Mouse (Mus musculus): ENCODE measurements around the gene A630089N07Rik.
A peak's percentile ranks its signal among the peaks of the same experiment; 100 is the strongest.

The A630089N07Rik gene

DNA sequence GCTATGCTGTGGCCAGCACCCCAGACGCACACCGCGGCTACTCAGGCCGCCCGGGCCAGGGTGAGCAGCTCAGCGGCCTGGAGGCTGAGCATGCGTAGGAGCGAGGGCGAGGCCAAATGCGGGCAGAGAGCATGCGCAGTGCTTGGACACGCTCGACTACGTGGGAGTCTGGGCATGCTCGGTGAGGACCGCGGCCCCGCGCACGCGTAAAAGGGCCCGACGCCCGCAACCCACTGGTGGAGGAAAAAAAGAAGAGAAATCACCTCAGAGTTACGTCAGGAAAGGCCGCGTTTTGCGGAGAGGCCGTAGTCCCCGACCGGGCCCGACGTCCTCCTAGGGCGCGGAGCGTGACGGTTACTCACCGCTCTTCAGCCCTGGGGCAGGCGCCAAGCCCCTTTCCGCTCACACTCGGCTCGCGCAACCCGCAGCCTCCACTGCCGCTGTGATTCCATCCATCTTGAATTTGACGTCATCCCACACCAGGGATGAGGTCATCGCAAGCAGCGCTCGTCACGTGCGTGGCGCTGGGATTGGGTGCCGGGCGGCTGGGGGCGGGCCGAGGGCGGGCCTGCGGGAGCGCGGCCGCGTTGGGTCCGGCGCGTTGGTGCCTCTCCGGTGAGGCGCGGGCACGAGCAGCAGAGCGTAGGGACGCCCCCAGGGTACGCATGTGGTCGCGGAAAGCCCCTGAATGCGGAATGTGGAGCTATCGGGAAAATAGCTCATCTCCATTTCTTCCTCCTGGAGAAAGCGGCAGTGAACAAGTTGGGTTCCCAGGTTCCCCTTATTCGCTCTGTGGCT lies 119.9 kb downstream of the A630089N07Rik start, which contains the start of the genes C2cd2 and Zbtb21:
Gene C2cd2 (minus strand): TSS at position 448 of the 798 bp plus-strand sequence.
Gene Zbtb21 (minus strand): TSS at position 472 of the 798 bp plus-strand sequence.
- DNase-seq (ENCODE audit: low read depth, low spot score): peak; percentile 93

- DNase-seq (ENCODE audit: low read depth, low spot score): no peak
These were observed 120.7 kb downstream of the A630089N07Rik start for GRCm38 (mm10) chr16:97961381-97962150.

GRCm38 (mm10) chr16:97960348-97960747 lies 121.9 kb downstream of the A630089N07Rik start:
- no peak for DNase-seq (ENCODE audit: low read depth, low spot score)

DNA sequence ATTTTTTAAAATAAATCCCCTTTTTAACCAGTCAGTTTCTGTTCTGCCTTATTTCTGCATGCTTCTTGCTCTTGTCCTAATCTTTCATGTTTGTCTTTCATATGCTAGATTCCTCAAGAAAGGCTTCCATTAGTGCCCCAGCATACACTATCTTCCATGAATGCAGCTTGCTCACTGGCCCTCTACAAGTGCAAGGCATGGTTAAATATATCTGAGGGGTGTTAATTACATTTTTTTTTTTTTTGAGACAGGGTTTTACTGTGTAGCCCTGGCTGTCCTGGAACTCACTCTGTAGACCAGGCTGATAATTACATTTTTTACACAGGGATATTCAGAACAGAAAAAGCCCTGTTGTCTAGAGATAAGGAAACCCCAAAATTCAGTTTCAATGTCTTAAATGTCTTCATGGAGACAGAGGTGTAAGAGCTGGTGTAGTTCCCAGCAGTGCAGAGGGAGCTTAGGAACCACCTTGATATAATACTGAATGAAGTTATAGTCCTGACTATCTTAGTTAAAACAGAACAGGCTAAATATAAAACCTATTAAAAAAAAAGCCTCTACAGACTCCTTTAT lies 123.8 kb downstream of the A630089N07Rik start:
- DNase-seq (ENCODE audit: low read depth, low spot score): no peak

DNA sequence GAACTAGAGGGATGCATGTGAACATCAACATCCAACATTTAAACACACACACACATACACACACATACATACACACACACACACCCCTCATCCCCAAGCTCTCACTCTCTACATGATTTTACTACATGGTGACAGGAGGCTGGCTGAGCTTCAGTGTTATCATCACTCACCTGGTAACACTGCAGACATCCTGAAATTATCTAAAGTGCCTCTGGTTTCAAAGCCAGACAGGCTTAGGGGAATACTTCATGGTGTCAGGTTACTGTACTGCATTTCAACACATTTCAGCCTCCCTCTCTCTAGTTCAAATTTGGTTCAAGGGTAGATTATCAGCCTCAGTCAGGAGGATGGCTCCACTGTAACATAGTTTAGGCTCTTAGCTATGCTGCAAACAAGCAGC lies 124.6 kb downstream of the A630089N07Rik start:
- no peak for DNase-seq (ENCODE audit: low read depth, low spot score)

DNA sequence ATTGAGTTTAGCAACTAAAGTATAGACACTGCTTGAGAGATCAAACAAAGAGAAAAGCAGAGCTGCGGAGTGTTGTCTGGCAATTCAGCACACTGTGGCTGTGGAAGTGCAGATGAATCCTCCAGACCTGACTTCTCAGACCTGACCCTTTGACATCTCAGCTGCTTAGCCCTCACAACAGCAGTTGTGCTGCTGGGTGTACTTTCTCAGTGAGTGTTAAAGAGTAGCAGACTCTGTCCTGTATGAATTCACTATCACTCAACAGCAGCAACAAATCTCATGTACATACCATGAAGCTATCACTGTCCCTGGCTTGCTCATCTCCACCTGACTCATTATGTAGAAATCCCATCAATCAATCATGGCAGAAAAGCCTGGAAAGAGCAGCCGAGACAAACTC lies 126.2 kb downstream of the A630089N07Rik start:
- DNase-seq (ENCODE audit: low read depth, low spot score): no peak

DNA sequence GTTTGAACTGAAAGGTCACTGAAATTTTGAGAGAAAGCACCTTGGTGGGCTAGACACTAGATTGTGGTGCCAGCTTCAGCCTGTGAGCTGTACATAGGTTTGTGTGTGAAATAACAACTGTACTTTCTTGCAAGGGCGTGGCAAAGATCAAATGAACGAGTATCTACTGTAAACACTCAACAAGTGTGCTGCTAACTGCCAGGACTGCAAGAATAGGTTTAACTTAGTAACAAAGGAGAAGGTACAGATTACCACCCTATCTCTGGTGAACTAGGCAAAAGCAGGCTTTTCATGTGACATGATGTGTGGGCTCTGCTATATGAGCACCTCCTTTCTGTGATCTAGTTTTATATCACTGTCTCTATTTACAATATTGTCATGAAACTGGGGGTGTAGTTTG lies 128.9 kb downstream of the A630089N07Rik start:
- DNase-seq (ENCODE audit: low read depth, low spot score): no peak

GRCm38 (mm10) chr16:97952801-97953200 lies 129.4 kb downstream of the A630089N07Rik start:
- no peak for DNase-seq (ENCODE audit: low read depth, low spot score)

DNA sequence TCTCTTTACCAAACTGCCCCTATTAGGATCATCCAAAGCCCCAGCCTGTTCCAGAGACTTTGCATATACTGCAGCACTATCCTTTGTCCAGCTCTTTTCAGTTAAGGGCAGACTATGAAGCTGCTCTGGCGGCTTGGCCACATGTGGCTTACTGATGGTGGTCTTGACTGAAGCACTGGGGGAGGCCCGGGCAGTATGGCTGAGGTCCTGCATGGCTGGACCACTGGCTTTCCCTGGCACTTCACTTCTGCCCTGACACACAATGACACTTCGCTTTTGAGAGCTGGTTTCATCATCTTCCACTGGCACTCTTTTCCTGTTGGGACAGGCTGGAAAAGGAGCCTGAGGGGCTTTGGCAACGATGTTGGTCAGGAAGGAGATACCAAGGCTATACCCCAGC lies 129.9 kb downstream of the A630089N07Rik start:
- DNase-seq (ENCODE audit: low read depth, low spot score): no peak

Data from telencephalon, adult 2 months (tissue).